Mouse (Mus musculus): ENCODE data around the gene Ubqln1. TPM values are rescaled to one million over a fixed set of nuclear protein-coding genes. Genes with fewer than 3 reads are reported as not detected.

Gene Ubqln1
- polyA plus RNA-seq, 1 experiment from 2014 or later, result 108 TPM

DNA sequence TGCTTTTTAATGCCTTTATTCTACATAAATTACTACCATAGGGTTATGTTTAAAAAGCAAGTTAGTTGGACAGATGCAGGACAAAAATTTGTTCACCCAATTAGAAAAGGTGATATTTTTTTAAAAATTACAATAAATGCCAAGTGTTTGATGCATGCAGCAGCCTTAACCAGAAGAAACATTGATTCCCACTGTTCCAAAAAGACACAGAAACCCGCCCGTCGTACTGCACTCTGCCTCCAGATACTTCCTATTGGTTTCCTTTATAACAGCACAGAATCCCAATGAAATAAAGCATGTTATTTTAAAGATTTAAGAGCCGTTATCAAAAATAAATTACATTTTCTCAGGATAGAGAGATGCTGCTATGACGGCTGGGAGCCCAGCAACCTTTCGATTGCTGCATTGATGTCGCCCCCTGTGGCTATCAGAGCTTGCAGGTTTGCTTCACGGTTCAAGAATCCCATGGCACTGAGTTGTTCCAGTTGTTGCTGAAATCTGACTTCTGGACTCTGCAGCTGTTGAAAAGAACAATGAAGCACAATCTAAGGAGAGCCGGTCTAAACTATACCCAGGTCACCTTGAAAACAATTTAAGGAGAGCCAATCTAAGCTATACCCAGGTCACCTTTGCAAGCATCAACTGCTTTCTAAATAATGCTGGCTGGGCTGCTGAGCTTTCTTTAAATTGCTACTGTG is 37.8 kb downstream of the Ubqln1 start:
- Histone ChIP-seq H3K36me3 (peaks cover 81% of the 10 kb centered on the region), H3K9me3 (no peaks in the 10 kb centered on the region), H3K27ac (no peak overlapping the region), H3K27me3 (no peaks in the 10 kb centered on the region), H3K4me1 (no peaks in the 10 kb centered on the region), H3K9ac (no peak overlapping the region), H3K4me2 (no peak overlapping the region), H3K4me3 (no peak overlapping the region)
- 86% methylated on average over 9 of the region's 9 CpGs for WGBS
- no peak for ATAC-seq (ENCODE audit: insufficient number of reproducible peaks, low FRiP score, low TSS enrichment, low read depth)

DNA sequence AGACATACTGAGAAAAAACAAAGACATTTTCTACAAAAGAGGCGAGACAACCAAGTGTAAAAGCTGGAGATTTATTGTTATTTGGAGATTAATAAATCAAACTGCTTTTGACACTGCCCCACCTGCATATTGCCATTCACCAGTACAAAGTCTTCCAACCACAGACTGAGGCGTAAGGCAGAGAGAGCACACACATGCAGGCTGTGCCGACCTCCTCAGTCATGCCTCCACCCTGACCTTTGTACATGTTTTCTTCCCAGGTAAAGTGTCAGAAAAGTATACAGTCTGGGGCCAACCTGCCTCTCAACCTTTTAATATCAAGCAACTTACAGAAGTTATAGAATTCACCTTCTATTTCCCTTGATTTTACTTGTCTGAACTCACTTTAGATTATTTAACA is 39.3 kb downstream of the Ubqln1 start:
- 63% methylated on average over 3 of the region's 3 CpGs for WGBS
- no peak overlapping the region for H3K4me3 ChIP-seq
- H3K9me3 ChIP-seq, result no peaks in the 10 kb centered on the region
- H3K27me3 ChIP-seq, result no peaks in the 10 kb centered on the region
- no peak overlapping the region for H3K27ac ChIP-seq
- H3K4me1 ChIP-seq, result no peaks in the 10 kb centered on the region
- H3K36me3 ChIP-seq, result peaks cover 74% of the 10 kb centered on the region
- no peak overlapping the region for H3K9ac ChIP-seq
- no peak for ATAC-seq (ENCODE audit: insufficient number of reproducible peaks, low FRiP score, low TSS enrichment, low read depth)
- H3K4me2 ChIP-seq, result no peak overlapping the region

DNA sequence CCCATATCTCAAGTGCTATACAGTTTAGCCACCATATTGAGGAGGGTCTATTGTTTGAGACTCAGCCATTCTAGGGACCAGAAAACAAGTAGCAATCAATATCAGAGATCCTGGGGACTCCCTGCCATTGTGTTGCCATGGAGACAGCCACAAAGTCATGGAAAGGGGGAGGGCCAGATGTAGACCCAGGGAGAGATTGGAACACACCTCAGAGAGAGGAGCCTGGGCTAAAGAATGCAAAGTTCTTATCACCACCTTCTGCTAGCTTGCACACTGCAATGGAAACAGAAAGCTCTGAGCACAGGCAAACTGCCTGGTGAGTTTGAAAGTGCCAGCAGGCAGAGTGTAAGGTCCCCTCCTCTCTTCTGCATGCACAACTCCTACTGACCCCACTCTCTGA is 47.3 kb downstream of the Ubqln1 start:
- Histone ChIP-seq H3K27ac (no peak overlapping the region), H3K27me3 (no peaks in the 10 kb centered on the region), H3K9ac (no peak overlapping the region), H3K9me3 (no peaks in the 10 kb centered on the region), H3K4me3 (no peak overlapping the region), H3K4me2 (no peak overlapping the region), H3K4me1 (no peaks in the 10 kb centered on the region), H3K36me3 (peaks cover 46% of the 10 kb centered on the region)
- ATAC-seq (ENCODE audit: insufficient number of reproducible peaks, low FRiP score, low TSS enrichment, low read depth), result no peak

DNA sequence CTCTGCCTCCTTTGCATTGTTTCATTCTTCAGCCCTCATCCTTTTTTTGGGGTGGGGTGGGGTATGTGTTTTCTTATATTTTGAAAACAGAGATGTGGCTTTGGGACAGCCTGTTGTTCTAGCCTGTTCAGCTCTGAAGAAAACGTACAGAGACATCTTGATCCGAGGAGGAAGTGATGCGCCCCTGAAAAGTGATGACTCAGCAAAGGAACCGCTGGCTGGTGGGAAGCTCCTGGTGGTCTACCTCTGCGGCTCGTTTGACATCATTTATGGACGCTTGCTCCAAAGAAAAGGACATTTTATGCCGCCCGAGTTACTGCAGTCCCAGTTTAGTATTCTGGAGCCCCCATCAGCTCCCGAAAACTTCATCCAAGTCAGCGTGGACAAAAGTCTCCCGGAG is 52.1 kb downstream of the Ubqln1 start:
- Histone ChIP-seq H3K36me3 (peaks cover 38% of the 10 kb centered on the region), H3K4me1 (no peaks in the 10 kb centered on the region; the same call in 1 of the 2 replicates), H3K4me2 (no peak overlapping the region), H3K9ac (no peak overlapping the region), H3K4me3 (no peak overlapping the region), H3K27me3 (no peaks in the 10 kb centered on the region), H3K27ac (no peak overlapping the region), H3K9me3 (no peaks in the 10 kb centered on the region)
- WGBS, result 92% methylated on average over 12 of the region's 12 CpGs
- no peak for ATAC-seq (ENCODE audit: insufficient number of reproducible peaks, low FRiP score, low TSS enrichment, low read depth)

DNA sequence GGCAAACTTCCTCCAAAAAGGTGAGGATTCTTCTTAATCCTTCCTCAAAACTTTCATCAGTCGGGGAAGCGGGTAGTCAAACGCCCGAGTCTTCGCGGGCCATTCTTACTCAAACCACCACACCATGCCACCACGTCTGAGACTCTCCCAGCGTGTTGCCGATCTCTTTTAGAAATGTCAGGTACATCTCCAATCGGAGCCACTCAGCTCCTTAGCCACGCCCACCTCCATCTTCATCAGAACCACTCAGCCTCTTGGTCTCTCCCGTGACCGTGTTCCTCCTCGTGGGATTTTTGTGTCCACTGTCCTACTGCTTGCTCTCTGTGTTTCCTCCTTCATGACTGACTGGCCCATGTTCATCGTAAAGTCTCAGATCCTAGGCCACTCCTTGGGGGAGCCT is 54.7 kb downstream of the Ubqln1 start:
- Histone ChIP-seq H3K27ac (no peak overlapping the region), H3K4me1 (peaks cover 6% of the 10 kb centered on the region), H3K4me2 (no peak overlapping the region), H3K9me3 (no peaks in the 10 kb centered on the region), H3K27me3 (no peaks in the 10 kb centered on the region), H3K4me3 (no peak overlapping the region), H3K9ac (no peak overlapping the region), H3K36me3 (peaks cover 37% of the 10 kb centered on the region)
- no peak for ATAC-seq (ENCODE audit: insufficient number of reproducible peaks, low FRiP score, low TSS enrichment, low read depth)
- WGBS, result 95% methylated on average over 15 of the region's 15 CpGs

DNA sequence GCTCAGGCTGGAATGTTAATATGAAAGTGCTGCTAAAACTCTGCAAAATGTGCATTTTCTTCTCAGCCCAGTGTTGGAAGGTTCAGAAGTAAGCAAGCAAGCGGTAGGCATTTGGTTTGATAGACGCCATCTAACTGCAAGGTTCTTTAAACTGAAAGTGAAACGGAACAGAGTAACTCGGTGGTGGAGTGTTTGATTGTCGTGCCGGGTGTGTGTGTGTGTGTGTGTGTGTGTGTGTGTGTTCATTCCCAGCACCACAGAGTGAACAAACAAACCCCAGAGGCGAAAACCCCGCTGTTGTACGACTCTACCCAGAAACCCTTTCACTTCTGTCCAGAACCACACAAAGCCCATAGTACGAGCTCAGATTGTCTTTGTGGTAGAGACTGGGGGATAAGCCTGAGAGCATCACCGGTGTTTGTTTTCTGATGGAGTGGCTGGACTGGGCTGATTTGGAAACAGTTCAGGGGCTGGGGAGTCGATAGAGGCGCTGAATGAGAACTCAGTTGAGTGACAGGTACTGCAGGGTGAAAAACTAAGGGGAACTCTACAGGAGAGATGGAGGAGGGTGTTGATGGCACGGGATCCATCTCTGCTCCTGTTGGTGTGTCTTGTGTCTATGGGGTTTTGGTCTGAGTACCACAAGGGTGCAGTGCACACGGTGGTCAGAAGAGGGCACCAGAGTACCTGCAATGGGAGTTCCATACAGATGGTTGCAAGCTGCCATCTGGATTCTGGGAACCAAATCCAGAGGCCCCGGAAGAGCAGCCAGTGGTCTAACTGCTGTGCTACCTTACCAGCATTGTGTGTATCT is 57.1 kb downstream of the Ubqln1 start:
- peaks cover 6% of the 10 kb centered on the region for H3K4me1 ChIP-seq
- peaks cover 26% of the 10 kb centered on the region for H3K36me3 ChIP-seq
- peak overlapping the region; percentile 86 for H3K4me3 ChIP-seq
- WGBS, result 8% methylated on average over 16 of the region's 16 CpGs
- H3K27ac ChIP-seq, result peak overlapping the region; percentile 69
- H3K27me3 ChIP-seq, result no peaks in the 10 kb centered on the region
- peak overlapping the region; percentile 76 for H3K9ac ChIP-seq
- no peaks in the 10 kb centered on the region for H3K9me3 ChIP-seq
- H3K4me2 ChIP-seq, result peak overlapping the region; percentile 95
- no peak for ATAC-seq (ENCODE audit: insufficient number of reproducible peaks, low FRiP score, low TSS enrichment, low read depth)

GRCm38 (mm10) chr13:58157447-58158098 is 57.9 kb downstream of the Ubqln1 start, which contains the start of gene Idnk:
TSS of gene Idnk (plus strand) at chr13:58157649.
- WGBS, result under 1% methylated on average over 30 of the region's 30 CpGs
- ATAC-seq (ENCODE audit: insufficient number of reproducible peaks, low FRiP score, low TSS enrichment, low read depth), result peak; percentile 63; the same call in 1 of the 2 replicates
- peak within 1 kb of the TSS; percentile 86 for H3K4me3 ChIP-seq
- peak within 1 kb of the TSS; percentile 69 for H3K27ac ChIP-seq
- no peaks in the 10 kb centered on the region for H3K9me3 ChIP-seq
- peaks cover 6% of the 10 kb centered on the region for H3K4me1 ChIP-seq
- H3K9ac ChIP-seq, result peak within 1 kb of the TSS; percentile 76
- no peaks in the 10 kb centered on the region for H3K27me3 ChIP-seq
- H3K36me3 ChIP-seq, result peaks cover 20% of the 10 kb centered on the region
- peak within 1 kb of the TSS; percentile 95 for H3K4me2 ChIP-seq

DNA sequence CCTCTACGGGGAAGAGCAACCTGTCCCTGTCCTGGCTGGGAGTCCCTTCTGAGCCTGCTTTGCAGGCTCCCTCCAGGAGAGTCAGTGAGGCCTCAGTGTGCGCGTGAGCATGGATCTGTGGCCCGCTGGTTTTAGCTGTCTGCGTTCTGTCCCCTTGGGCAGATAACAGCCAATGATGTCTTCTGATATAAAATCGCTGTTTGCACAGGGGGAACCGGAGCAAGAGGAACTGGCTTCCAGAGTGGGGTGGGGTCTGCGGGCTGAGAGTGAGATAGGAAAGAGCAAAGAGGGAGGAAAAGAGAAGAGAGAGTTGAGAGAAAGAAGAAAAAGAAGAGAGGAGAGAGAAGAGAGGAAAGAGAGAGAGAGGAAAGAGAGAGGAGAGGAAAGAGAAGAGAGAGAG is 58.4 kb downstream of the Ubqln1 start:
- no peak overlapping the region for H3K27ac ChIP-seq
- H3K36me3 ChIP-seq, result peaks cover 19% of the 10 kb centered on the region
- H3K4me3 ChIP-seq, result peak overlapping the region; percentile 86
- no peak for ATAC-seq (ENCODE audit: insufficient number of reproducible peaks, low FRiP score, low TSS enrichment, low read depth)
- H3K4me2 ChIP-seq, result peak overlapping the region; percentile 95
- no peak overlapping the region for H3K9ac ChIP-seq
- H3K27me3 ChIP-seq, result no peaks in the 10 kb centered on the region
- H3K9me3 ChIP-seq, result no peaks in the 10 kb centered on the region
- peaks cover 6% of the 10 kb centered on the region for H3K4me1 ChIP-seq
- WGBS, result 25% methylated on average over 8 of the region's 8 CpGs

GRCm38 (mm10) chr13:58156031-58156430 is 59.4 kb downstream of the Ubqln1 start:
- Histone ChIP-seq H3K9me3 (no peaks in the 10 kb centered on the region), H3K36me3 (peaks cover 13% of the 10 kb centered on the region), H3K4me3 (no peak overlapping the region), H3K4me2 (no peak overlapping the region), H3K9ac (no peak overlapping the region), H3K27ac (no peak overlapping the region), H3K4me1 (peaks cover 6% of the 10 kb centered on the region), H3K27me3 (no peaks in the 10 kb centered on the region)
- 88% methylated on average over 2 of the region's 2 CpGs for WGBS
- no peak for ATAC-seq (ENCODE audit: insufficient number of reproducible peaks, low FRiP score, low TSS enrichment, low read depth)

DNA sequence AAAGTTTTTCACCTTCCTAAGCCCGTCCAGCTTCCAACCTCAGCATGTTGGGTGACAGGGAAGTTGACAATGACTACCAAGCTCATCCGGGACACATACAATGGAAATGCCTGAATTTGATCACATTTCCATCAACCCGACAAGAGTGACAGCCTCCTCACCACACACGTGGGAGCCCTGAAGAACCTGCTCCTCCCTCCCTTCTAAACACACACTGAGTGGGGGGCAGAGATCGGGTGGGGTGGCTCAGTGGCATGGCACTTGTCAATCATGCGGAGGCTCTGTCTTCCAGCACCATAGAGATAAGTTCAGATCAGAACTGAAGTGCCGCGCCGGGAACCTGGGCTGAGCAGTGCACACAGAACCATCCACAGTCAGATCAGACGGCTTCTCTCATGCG is 65.0 kb downstream of the Ubqln1 start:
- H3K27ac ChIP-seq, result no peak overlapping the region
- no peaks in the 10 kb centered on the region for H3K27me3 ChIP-seq
- H3K4me1 ChIP-seq, result peaks cover 7% of the 10 kb centered on the region
- H3K9ac ChIP-seq, result no peak overlapping the region
- WGBS, result 81% methylated on average over 11 of the region's 11 CpGs
- H3K4me3 ChIP-seq, result no peak overlapping the region
- H3K4me2 ChIP-seq, result no peak overlapping the region
- H3K36me3 ChIP-seq, result no peaks in the 10 kb centered on the region
- no peaks in the 10 kb centered on the region for H3K9me3 ChIP-seq
- no peak for ATAC-seq (ENCODE audit: insufficient number of reproducible peaks, low FRiP score, low TSS enrichment, low read depth)

DNA sequence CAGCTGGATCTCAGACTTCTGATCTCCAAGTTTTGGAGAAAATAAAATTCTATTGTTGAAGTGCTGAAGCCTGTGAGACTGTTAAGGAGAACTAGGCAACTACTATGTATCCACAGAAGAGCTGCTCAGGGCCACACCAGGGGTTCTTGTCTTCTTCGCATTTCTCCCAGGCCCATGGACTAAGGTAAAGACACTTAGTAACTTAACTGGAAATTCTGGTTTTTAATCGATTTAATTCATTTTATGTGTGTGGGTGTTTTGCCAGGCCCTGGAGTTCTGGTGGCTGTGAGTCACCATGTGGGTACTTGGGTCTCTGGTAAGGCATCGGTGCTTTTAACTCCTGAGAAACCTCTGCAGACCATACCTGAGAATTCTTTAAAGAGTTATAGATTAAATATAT is 65.8 kb downstream of the Ubqln1 start:
- no peak overlapping the region for H3K9ac ChIP-seq
- H3K4me3 ChIP-seq, result no peak overlapping the region
- H3K4me1 ChIP-seq, result peaks cover 7% of the 10 kb centered on the region
- H3K27ac ChIP-seq, result no peak overlapping the region
- WGBS, result 65% methylated on average over 3 of the region's 3 CpGs
- H3K4me2 ChIP-seq, result no peak overlapping the region
- no peaks in the 10 kb centered on the region for H3K36me3 ChIP-seq
- H3K9me3 ChIP-seq, result no peaks in the 10 kb centered on the region
- ATAC-seq (ENCODE audit: insufficient number of reproducible peaks, low FRiP score, low TSS enrichment, low read depth), result no peak
- H3K27me3 ChIP-seq, result no peaks in the 10 kb centered on the region

GRCm38 (mm10) chr13:58149033-58149558 is 66.4 kb downstream of the Ubqln1 start:
- WGBS, result 29% methylated on average over 5 of the region's 5 CpGs
- H3K27ac ChIP-seq, result no peak overlapping the region
- no peak for ATAC-seq (ENCODE audit: insufficient number of reproducible peaks, low FRiP score, low TSS enrichment, low read depth)
- peak overlapping the region; percentile 48 for H3K4me2 ChIP-seq
- no peaks in the 10 kb centered on the region for H3K36me3 ChIP-seq
- no peaks in the 10 kb centered on the region for H3K9me3 ChIP-seq
- no peak overlapping the region for H3K9ac ChIP-seq
- H3K4me3 ChIP-seq, result peak overlapping the region; percentile 35
- no peaks in the 10 kb centered on the region for H3K27me3 ChIP-seq
- peaks cover 7% of the 10 kb centered on the region for H3K4me1 ChIP-seq
